Mouse (Mus musculus) spleen, adult 2 months (tissue): ENCODE measurements around the gene Arhgef9.

ENCODE experiments used
- CTCF ChIP-seq: fragments of 200-500 bp; IDR thresholded peaks from 2 replicates; pipeline ENCODE4 v1.5.1; 2011; ENCODE audit warnings: mild to moderate bottlenecking, inconsistent platforms; ENCODE audit not compliant: insufficient read depth, insufficient read length, insufficient replicate concordance; ENCODE audit errors: extremely low read depth
- POLR2A ChIP-seq: fragments of 200-500 bp; IDR thresholded peaks from 2 replicates; pipeline ENCODE4 v1.6.1; 2011; ENCODE audit warnings: low read depth, low read length, inconsistent platforms

DNA sequence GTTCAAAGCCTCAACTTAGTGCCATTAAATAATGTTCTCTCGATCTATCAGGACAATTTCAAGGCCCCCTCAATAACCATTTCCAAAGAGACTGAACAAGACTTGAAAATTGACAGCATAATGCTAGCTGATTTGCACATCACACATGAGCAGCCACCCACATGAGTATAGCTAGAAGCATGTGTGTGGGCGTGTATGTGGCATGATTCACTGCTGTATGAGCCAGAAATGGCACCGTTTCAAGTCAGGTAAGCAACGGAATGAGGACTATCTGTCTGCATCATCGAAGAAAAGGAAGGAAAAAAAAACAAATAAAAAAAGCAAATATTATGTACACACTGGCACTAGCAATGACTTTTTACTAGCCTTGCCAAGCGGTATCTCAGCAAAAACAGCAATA, 32.5 kb downstream of the Arhgef9 start:
- no peak for TF ChIP-seq POLR2A
- TF ChIP-seq CTCF = no peak
